Comparison of ENCODE assay signal across 8 mouse cellular contexts in the genomic region with DNA sequence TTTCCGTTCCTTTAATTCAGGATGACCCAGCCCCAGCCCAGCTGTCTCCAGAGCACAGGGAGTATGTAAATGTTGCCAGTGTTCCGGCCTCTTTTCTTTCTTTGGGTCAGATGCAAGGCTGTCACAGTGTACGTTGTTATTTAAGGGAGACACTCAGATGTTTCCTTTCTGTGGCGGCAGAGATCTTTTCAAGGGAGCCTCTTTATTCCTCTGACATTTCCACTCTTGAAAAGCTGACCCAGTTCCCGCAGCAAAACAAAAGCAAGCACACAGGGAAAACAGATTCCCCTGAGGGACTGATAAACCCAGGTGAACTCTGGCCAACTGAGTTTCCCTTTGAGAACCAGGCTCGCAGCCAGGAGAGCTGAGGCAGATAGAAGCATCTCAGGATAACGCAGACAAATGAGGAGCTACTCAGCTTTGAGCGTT.
A peak's percentile ranks its signal among the peaks of the same experiment; 100 is the strongest.
DNase-seq lines count a peak whose midpoint lies in the region; ATAC-seq lines count a peak whose summit lies in the region.

No protein-coding gene starts in this region.

- no peak overlapping the region for H3K27ac ChIP-seq in embryonic facial prominence, embryonic 11.5 days (replicated peaks; ENCODE audit: low read depth, low read length)
- H3K27ac ChIP-seq in hindbrain, embryonic 13.5 days = peak overlapping the region; percentile 14; the same call in 1 of the 2 replicates
- no peak overlapping the region for H3K27ac ChIP-seq in neural tube, embryonic 12.5 days

- no peak for ATAC-seq in embryonic facial prominence, embryonic 11.5 days (replicated peaks; ENCODE audit: insufficient number of reproducible peaks, low FRiP score, low TSS enrichment, low read depth)
- no peak for ATAC-seq in hindbrain, embryonic 13.5 days (ENCODE audit: low FRiP score)
- ATAC-seq in neural tube, embryonic 12.5 days (ENCODE audit: low FRiP score, low read depth) = no peak
- ATAC-seq in megakaryocyte-erythroid progenitor cell, adult 5-6 weeks (replicated peaks; ENCODE audit: low FRiP score, low TSS enrichment, poor library complexity, severe bottlenecking) = no peak

- H3K36me3 ChIP-seq in embryonic facial prominence, embryonic 11.5 days (replicated peaks; ENCODE audit: control insufficient read depth, insufficient read depth, low read depth, low read length) = no peaks in the 10 kb centered on the region
- no peaks in the 10 kb centered on the region for H3K36me3 ChIP-seq in hindbrain, embryonic 13.5 days
- H3K36me3 ChIP-seq in neural tube, embryonic 12.5 days = no peaks in the 10 kb centered on the region

- no peak overlapping the region for H3K4me3 ChIP-seq in embryonic facial prominence, embryonic 11.5 days (ENCODE audit: low read depth, low read length)
- no peak overlapping the region for H3K4me3 ChIP-seq in hindbrain, embryonic 13.5 days
- no peak overlapping the region for H3K4me3 ChIP-seq in neural tube, embryonic 12.5 days

- H3K4me2 ChIP-seq in embryonic facial prominence, embryonic 11.5 days (ENCODE audit: low read depth, low read length) = no peak overlapping the region
- H3K4me2 ChIP-seq in hindbrain, embryonic 13.5 days = peak overlapping the region; percentile 3; the same call in 1 of the 2 replicates
- peak overlapping the region; percentile 12 for H3K4me2 ChIP-seq in neural tube, embryonic 12.5 days (replicated peaks)

- H3K9me3 ChIP-seq in embryonic facial prominence, embryonic 11.5 days (replicated peaks; ENCODE audit: control insufficient read depth, low read length) = no peaks in the 10 kb centered on the region
- H3K9me3 ChIP-seq in hindbrain, embryonic 13.5 days = no peaks in the 10 kb centered on the region
- H3K9me3 ChIP-seq in neural tube, embryonic 12.5 days = no peaks in the 10 kb centered on the region

- no peak overlapping the region for H3K9ac ChIP-seq in embryonic facial prominence, embryonic 11.5 days (replicated peaks; ENCODE audit: low read length)
- no peak overlapping the region for H3K9ac ChIP-seq in hindbrain, embryonic 13.5 days
- H3K9ac ChIP-seq in neural tube, embryonic 12.5 days = no peak overlapping the region

- 6% methylated on average over 8 of the region's 8 CpGs for WGBS in embryonic facial prominence, embryonic 11.5 days
- WGBS in hindbrain, embryonic 13.5 days = 5% methylated on average over 8 of the region's 8 CpGs
- WGBS in neural tube, embryonic 12.5 days = 7% methylated on average over 8 of the region's 8 CpGs

- peak; percentile 9 for DNase-seq in adrenal gland, adult 8-10 months
- no peak for DNase-seq in adrenal gland, postnatal 25 days
- peak; percentile 69 for DNase-seq in ES-CJ7 (ENCODE audit: low read depth, low spot score)
- DNase-seq in embryonic facial prominence, embryonic 11.5 days (ENCODE audit: low spot score) = peak; percentile 29
- no peak for DNase-seq in gastrocnemius, postnatal 10 days

- no peaks in the 10 kb centered on the region for H3K4me1 ChIP-seq in embryonic facial prominence, embryonic 11.5 days (ENCODE audit: control insufficient read depth, insufficient read depth, low read length)
- peaks cover 14% of the 10 kb centered on the region for H3K4me1 ChIP-seq in hindbrain, embryonic 13.5 days (replicated peaks)
- peaks cover 3% of the 10 kb centered on the region; the same call in 1 of the 2 replicates for H3K4me1 ChIP-seq in neural tube, embryonic 12.5 days

- no peaks in the 10 kb centered on the region for H3K27me3 ChIP-seq in embryonic facial prominence, embryonic 11.5 days (ENCODE audit: control insufficient read depth, insufficient read depth, low read length)
- H3K27me3 ChIP-seq in hindbrain, embryonic 13.5 days = no peaks in the 10 kb centered on the region
- no peaks in the 10 kb centered on the region for H3K27me3 ChIP-seq in neural tube, embryonic 12.5 days (replicated peaks)

Comparison
In these comparisons a context has a peak if more than half of its experiments do, and no peak if none do; other contexts are left out.
1. DNase-seq: peak in adrenal gland, adult 8-10 months (single experiment), ES-CJ7 (single experiment) and embryonic facial prominence, embryonic 11.5 days (single experiment); none in adrenal gland, postnatal 25 days (single experiment) and gastrocnemius, postnatal 10 days (single experiment).